Mouse (Mus musculus) pancreas, adult 10 weeks (tissue): Measurements from ENCODE around the gene Pqlc2. TPM values are rescaled to one million over a fixed set of nuclear protein-coding genes. Genes with fewer than 3 reads are reported as not detected.

Experiments used
- polyA plus RNA-seq: library from polyadenylated mRNA; stranded (reverse); fragments of 350-450 nt; fragmentation: Illumina TruSeq; extraction: RNeasy Lipid Tissue Mini Kit (QIAGEN cat#74804); gene quantifications from one replicate; pipeline ENCODE4 v1.2.3, GENCODE M21; 2015; ENCODE audit warnings: low read depth, low replicate concordance; ENCODE audit not compliant: insufficient read depth

Pqlc2 gene
- 3.1 TPM for polyA plus RNA-seq

DNA sequence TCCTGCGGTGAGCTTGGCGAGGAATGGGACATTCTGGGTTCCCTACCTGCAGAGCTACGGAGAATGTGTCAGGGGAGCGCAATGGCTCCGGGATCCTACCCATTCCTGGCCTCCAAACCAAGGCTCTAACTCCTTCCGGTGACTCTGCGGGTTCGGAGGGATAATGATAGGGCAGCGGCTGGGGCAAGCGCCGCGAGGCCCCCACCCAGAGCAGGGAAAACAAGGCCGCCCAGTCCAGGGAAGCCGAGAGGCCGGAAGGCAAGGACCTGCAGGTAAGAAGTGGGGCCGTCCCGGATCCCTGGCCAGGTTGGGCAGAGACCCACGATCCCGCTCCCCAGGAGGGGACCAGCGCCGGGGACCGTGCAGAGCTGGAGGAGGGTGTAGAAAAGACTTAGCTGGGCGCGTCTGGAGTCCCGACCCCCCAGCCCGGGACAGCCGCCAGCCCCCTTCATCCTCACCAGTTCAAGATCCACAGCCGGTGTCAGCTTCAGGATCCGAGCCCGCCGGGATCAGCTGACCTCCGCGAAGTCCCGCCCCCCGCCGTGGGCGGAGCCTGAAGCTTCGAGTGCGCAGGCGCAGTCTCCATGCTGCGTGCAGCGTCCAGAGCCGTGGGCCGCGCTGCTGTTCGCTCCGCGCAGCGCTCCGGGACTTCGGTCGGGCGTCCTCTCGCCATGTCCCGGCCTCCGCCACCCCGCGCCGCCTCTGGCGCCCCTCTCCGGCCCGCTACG, at the start of gene Pqlc2, which contains the start of gene Akr7a5:
Gene Pqlc2 (minus strand): TSS at position 538 of the 728 bp plus-strand sequence.
Gene Akr7a5 (plus strand): TSS at position 574 of the 728 bp plus-strand sequence.

DNA sequence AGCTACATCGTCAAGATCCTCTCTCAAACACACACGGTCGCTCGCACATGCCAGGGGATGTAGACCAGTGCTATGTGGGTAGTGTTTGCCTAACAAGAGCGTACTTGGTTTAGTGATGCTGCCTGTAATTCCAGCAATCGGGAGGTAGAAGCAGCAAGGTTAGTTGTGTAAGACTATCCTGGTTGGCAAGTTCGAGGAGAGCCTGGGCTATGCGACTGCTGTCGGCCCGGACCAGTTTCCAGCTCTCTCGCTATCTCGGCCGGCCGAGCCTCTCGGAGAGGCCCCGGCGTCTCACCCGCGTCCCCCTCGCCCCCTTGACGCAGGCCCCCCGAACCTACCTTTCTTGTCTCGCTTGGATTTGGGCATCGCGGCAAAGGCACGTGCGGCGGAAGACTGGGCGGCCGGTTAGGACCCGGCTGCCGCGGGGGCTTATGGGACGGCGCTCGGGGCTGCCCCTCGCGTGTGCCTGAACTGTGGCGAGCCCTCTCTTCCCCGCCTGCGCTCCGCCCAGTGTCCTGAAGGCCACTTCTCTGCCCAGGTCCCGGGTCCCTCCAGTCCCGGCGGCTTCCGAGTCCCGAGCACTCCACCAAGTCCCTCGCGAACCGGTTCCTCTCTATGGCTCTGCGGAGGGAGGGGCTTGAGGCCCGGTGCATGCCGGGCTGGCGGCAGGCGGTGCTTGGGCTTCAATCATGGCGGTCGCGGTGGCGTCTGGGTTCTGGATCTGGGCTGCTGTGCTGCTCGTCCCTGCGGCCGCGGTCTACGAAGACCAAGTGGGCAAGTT, 41.6 kb upstream of the Pqlc2 start, which contains the start of the genes Mrto4, Emc1 and Ubr4:
Gene Mrto4 (minus strand): TSS at position 646 of the 781 bp plus-strand sequence.
Gene Emc1 (plus strand): TSS at position 657 of the 781 bp plus-strand sequence.
Gene Ubr4 (plus strand): TSS at position 679 of the 781 bp plus-strand sequence.

Other genes with a start within 250 kb of the Pqlc2 start
- not detected for gene Htr6, start 235.1 kb downstream of the Pqlc2 start, polyA plus RNA-seq
- gene Nbl1, start 217.7 kb downstream of the Pqlc2 start, polyA plus RNA-seq: 49.0 TPM
- gene Minos1, start 179.6 kb downstream of the Pqlc2 start, polyA plus RNA-seq: 36.8 TPM
- gene Capzb, start 117.8 kb downstream of the Pqlc2 start, polyA plus RNA-seq: 34.9 TPM
- gene Akr7a5, start within 50 bp of the Pqlc2 start, polyA plus RNA-seq: 11.4 TPM
- 12.8 TPM for gene Mrto4, start 41.9 kb upstream of the Pqlc2 start, polyA plus RNA-seq
- gene Emc1, start 41.9 kb upstream of the Pqlc2 start, polyA plus RNA-seq: 3.4 TPM
- gene Ubr4, start 41.9 kb upstream of the Pqlc2 start, polyA plus RNA-seq: 42.3 TPM
- gene Iffo2, start 219.8 kb upstream of the Pqlc2 start, polyA plus RNA-seq: 4.2 TPM